Mouse (Mus musculus) MEL-GATA-1-ER (cell line): ENCODE measurements around the gene Fam189a1.

ENCODE experiments used
- DNase-seq: peaks from one replicate; pipeline ENCODE4 v3.0.0-alpha.2; 2012; ENCODE audit warnings: low read depth; ENCODE audit errors: extremely low read depth

Gene Fam189a1

GRCm38 (mm10) chr7:65044280-65044679 is 112.1 kb downstream of the Fam189a1 start:
- DNase-seq = no peak

- DNase-seq = no peak
These were observed 115.3 kb downstream of the Fam189a1 start for GRCm38 (mm10) chr7:65041106-65041505.

- no peak for DNase-seq
These were observed 124.6 kb downstream of the Fam189a1 start for GRCm38 (mm10) chr7:65031741-65032140.

- no peak for DNase-seq
These were observed 125.2 kb downstream of the Fam189a1 start for GRCm38 (mm10) chr7:65031195-65031594.

- no peak for DNase-seq
These were observed 126.4 kb downstream of the Fam189a1 start for GRCm38 (mm10) chr7:65029985-65030384.

- no peak for DNase-seq
These were observed 135.1 kb downstream of the Fam189a1 start for GRCm38 (mm10) chr7:65021298-65021697.

- DNase-seq = no peak
These were observed 138.2 kb downstream of the Fam189a1 start for GRCm38 (mm10) chr7:65018036-65018679.

- no peak for DNase-seq
These were observed 139.0 kb downstream of the Fam189a1 start for GRCm38 (mm10) chr7:65017348-65017747.

GRCm38 (mm10) chr7:65011133-65011532 is 145.2 kb downstream of the Fam189a1 start:
- DNase-seq = no peak

GRCm38 (mm10) chr7:65010275-65010674 is 146.1 kb downstream of the Fam189a1 start:
- DNase-seq = no peak

- DNase-seq = no peak
These were observed 150.6 kb downstream of the Fam189a1 start for GRCm38 (mm10) chr7:65005731-65006130.

GRCm38 (mm10) chr7:64999718-65000214 is 156.6 kb downstream of the Fam189a1 start:
- DNase-seq = no peak

- no peak for DNase-seq
These were observed 158.6 kb downstream of the Fam189a1 start for GRCm38 (mm10) chr7:64997743-64998142.

- DNase-seq = no peak
These were observed 160.4 kb downstream of the Fam189a1 start for GRCm38 (mm10) chr7:64995946-64996444.

- DNase-seq = no peak
These were observed 167.0 kb downstream of the Fam189a1 start for GRCm38 (mm10) chr7:64989406-64989805.

- no peak for DNase-seq
These were observed 168.4 kb downstream of the Fam189a1 start for GRCm38 (mm10) chr7:64988015-64988414.

GRCm38 (mm10) chr7:64984468-64985120 is 171.8 kb downstream of the Fam189a1 start:
- DNase-seq = no peak

GRCm38 (mm10) chr7:64981511-64982235 is 174.7 kb downstream of the Fam189a1 start:
- no peak for DNase-seq

GRCm38 (mm10) chr7:64973590-64974262 is 182.6 kb downstream of the Fam189a1 start:
- DNase-seq = no peak

- no peak for DNase-seq
These were observed 194.2 kb downstream of the Fam189a1 start for GRCm38 (mm10) chr7:64962128-64962527.

- DNase-seq = no peak
These were observed 197.3 kb downstream of the Fam189a1 start for GRCm38 (mm10) chr7:64959087-64959486.
